Mouse (Mus musculus): ENCODE results near the gene Olfr985. TPM values are rescaled to one million over a fixed set of nuclear protein-coding genes. Genes with fewer than 3 reads are reported as not detected.

Gene Olfr985
- not detected in 2 replicates for polyA plus RNA-seq (2021; fragmentation: Nextera tagmentation)
- long read RNA-seq, experiment 1: 0 reads
- long read RNA-seq, experiment 2: 0 reads

GRCm38 (mm10) chr9:40130084-40130483 lies at the start of gene Olfr985:
TSS of gene Olfr985 (minus strand) at chr9:40130184.

GRCm38 (mm10) chr9:40114106-40114505 lies 15.9 kb downstream of the Olfr985 start, which contains the start of gene Olfr984:
TSS of gene Olfr984 (minus strand) at chr9:40114206.

DNA sequence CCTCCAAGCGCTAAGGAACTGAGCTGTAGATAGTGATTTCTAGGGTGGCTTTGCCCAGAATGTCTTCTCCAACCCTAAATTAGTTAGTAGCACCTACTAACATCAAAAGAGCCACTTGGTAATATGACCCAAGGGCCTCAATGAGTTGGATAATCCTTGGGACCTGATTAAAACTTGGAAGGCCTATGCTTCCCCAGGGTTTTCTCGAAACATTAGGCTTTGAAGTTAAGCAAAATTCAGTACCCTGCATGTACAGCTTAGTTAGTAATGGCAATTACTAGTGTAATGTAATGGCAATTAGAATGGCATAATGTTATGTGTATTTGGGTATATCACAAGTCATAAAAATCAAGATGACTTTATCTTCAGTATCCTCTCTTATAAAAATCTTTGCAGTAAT lies 36.5 kb downstream of the Olfr985 start, which contains the start of gene Olfr983:
TSS of gene Olfr983 (minus strand) at position 101 of the 400 bp plus-strand sequence.

Other genes starting within 250 kb of the Olfr985 start
- gene Olfr229, start 222.8 kb downstream of the Olfr985 start, polyA plus RNA-seq (2021; fragmentation: Nextera tagmentation): not detected in 2 replicates
- not detected in 2 replicates for gene Olfr974, start 192.7 kb downstream of the Olfr985 start, polyA plus RNA-seq (2021; fragmentation: Nextera tagmentation)
- not detected in 2 replicates for gene Olfr975, start 178.1 kb downstream of the Olfr985 start, polyA plus RNA-seq (2021; fragmentation: Nextera tagmentation)
- gene Olfr976, start 169.1 kb downstream of the Olfr985 start, polyA plus RNA-seq (2021; fragmentation: Nextera tagmentation): not detected in 2 replicates
- gene Olfr978, start 138.1 kb downstream of the Olfr985 start, polyA plus RNA-seq (2021; fragmentation: Nextera tagmentation): not detected in 2 replicates
- not detected in 2 replicates for gene Olfr979, start 126.7 kb downstream of the Olfr985 start, polyA plus RNA-seq (2021; fragmentation: Nextera tagmentation)
- gene Olfr980, start 120.6 kb downstream of the Olfr985 start, polyA plus RNA-seq (2021; fragmentation: Nextera tagmentation): not detected in 2 replicates
- gene Olfr981, start 108.7 kb downstream of the Olfr985 start, polyA plus RNA-seq (2021; fragmentation: Nextera tagmentation): not detected in 2 replicates
- gene Olfr982, start 56.4 kb downstream of the Olfr985 start, polyA plus RNA-seq (2021; fragmentation: Nextera tagmentation): not detected in 2 replicates
- not detected in 2 replicates for gene Olfr983, start 36.6 kb downstream of the Olfr985 start, polyA plus RNA-seq (2021; fragmentation: Nextera tagmentation)
- not detected in 2 replicates for gene Olfr984, start 16.0 kb downstream of the Olfr985 start, polyA plus RNA-seq (2021; fragmentation: Nextera tagmentation)
- not detected in 2 replicates for gene Tmem225, start 17.9 kb upstream of the Olfr985 start, polyA plus RNA-seq (2021; fragmentation: Nextera tagmentation)
- gene Olfr986, start 50.7 kb upstream of the Olfr985 start, polyA plus RNA-seq (2021; fragmentation: Nextera tagmentation): not detected in 2 replicates
- gene Zfp202, start 62.1 kb upstream of the Olfr985 start, polyA plus RNA-seq (2021; fragmentation: Nextera tagmentation): 1.4 and 1.8 TPM in 2 replicates
- 63.6 and 73.1 TPM in 2 replicates for gene Scn3b, start 139.0 kb upstream of the Olfr985 start, polyA plus RNA-seq (2021; fragmentation: Nextera tagmentation)